Mouse (Mus musculus): ENCODE measurements around the gene Polr2a.
"Not testable (repeated sequence)": the region's sequence is repeated elsewhere in the genome, so short reads cannot be mapped to it uniquely, and the experiment has no call there.

The Polr2a gene

DNA sequence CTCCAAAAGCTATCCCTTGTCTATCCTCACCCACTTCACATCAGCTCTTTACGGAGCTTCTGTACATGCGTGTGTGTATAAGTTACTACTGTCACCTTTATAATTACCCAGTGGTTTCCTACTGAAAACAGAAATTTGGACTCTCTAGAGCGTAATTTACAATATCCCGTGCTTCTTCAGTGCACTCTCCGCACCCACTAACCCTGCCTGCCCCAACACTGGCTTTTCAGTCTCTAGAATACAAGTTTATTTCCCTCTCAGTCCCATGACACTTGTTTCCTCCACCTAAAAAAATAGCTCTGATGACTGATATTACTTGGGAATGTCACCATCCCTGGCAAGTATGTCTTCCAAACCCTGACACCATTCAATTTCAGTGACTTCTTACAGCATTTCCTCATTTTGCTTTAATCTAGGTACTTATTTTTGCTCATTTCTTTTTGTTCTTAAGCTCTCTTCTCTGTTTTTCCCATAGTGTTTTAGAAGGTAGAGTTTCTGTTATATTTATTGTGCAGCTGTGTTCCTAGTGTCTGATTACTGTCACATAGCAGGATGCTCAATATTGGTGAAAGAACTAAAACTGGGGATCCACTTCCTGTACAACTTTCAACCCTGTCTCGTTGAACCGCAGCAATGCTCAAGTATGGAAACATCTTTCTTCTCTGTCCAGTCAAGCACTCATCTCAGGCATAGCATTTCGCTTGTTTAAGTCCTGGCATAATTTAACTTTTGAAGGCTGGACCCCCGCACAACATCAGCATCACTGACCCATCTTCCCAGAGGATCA lies 941 bp downstream of the Polr2a start:
- in situ Hi-C loops (cut with MboI, MseI) = no loop called here

DNA sequence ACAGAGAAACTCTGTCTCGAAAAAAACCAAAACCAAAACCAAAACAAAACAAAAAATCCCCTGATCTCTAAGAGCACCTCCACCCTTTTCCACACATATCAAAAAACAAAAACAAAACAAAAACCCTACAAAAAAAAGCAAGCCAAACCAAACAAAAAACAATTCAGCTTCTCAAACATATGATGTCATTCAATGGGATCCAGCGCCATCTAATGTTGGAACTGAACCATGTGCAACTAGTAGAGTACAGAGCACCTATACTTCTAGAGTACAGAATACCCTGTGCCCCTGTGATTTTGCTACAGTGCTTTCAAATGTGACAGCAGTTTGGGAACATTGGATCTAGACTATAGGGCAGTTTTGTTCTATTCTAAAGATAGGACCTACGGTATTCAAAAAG lies 3.7 kb downstream of the Polr2a start:
- in situ Hi-C loops (cut with MboI, MseI) = no loop called here

DNA sequence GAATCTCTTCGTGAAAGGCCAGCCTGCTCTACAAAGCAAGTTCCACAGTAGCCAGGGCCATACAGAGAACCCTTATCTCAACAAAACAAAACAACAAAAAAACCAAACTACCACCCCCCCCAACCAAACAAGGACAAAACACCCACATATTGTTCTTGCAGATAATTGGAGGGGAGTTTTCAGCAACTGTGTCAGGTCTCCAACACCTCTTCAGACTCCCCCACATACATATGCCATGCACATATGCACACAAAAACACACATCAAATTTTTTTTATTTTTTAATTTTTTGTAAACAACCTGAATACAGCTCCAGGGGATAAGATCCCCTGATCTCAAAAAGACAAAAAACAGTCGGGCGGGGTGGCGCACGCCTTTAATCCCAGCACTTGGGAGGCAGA lies 4.2 kb downstream of the Polr2a start:
- in situ Hi-C loops (cut with MboI, MseI) = no loop called here

DNA sequence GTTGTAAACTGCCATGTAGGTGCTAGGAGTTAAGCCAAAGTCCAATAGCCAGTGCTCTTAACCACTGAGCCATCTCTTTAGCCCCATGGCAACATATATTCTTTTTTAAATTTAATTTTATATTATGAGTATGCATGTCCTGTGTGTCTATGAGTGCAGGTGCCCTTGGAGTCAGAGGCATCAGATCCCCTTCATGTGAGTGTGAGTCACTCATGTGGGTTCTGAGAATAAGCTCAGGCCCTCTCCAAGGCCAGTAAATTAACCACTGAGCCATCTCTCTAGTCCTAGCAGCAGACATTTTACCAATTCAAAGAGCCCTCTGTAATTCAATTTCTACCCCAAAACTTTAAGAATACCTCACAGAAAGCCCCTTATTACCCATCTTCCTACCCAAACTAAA lies 5.8 kb downstream of the Polr2a start:
- in situ Hi-C loops (cut with MboI, MseI) = no loop called here

DNA sequence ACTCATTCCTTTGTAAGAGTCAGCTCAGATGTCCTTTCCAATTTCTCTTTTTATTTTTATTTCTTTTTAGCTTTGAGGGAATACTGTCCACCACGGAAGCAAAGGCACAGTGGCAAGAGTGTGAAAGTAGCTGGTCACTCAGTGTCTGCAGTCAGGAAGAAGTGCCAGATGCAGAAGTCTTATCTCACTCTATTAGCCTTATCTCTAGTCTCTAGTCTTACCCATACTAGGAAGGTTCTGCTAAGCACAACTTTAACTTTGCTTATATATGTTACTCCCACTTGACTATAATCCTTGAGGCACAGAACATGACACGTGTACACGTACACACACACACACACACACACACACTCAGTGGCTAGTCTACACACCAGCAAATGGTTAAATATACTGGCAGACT lies 6.8 kb downstream of the Polr2a start:
- in situ Hi-C loops (cut with MboI, MseI) = no loop called here

DNA sequence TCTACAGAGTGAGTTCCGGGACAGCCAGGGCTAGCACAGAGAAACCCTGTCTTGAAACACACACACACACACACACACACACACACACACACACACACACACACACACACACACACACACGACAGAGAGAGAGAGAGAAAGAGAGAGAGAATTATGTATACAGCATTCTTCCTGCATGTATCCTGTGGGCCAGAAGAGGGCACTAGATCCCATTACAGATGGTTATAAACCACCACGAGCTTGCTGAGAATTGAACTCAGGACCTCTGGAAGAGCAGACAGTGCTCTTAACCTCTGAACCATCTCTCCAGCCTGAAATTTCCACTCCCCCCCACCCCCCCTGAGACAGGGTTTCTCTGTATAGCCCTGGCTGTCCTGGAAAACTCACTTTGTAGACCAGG lies 27.0 kb downstream of the Polr2a start:
- in situ Hi-C loops (cut with MboI, MseI) = not testable (repeated sequence)

DNA sequence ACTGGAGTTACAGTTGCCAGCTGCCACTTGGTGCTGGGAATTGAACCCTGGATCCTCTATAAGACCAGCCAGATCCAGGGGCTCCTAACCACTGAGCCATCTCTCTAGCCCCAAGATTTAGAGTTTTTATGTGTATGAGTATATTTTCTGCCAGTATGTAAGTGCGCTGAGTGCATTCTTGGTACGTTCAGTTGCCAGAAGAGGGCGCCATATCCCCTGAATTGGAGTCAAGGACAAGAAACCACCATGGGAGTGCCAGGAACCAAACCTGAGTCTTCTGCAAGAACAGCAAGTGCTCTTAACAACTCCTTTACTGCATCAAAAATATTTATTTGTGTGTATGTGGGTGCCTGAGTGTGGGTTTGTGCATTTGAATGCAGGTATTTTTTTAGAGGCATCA lies 29.4 kb downstream of the Polr2a start:
- in situ Hi-C loops (cut with MboI, MseI) = no loop called here

DNA sequence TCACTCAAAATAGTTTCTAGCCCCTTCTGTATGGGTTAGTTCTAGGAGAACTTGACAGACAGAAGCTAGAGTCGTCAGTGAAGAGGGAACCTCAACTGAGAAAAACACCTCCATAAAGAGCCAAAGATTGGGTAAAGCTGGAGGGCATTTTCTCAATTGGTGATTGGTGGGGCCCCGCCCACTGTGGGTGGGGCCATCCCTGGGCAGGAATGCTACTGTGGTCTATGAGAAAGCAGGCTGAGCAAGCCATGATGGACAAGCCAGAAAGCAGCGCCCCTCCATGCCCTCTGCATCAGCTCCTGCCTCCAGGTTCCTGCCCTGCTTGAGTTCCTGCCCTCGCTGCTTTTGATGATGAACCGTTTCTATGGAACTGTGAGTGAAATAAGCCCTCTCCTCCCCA lies 32.5 kb downstream of the Polr2a start:
- in situ Hi-C loops (cut with MboI, MseI) = no loop called here

DNA sequence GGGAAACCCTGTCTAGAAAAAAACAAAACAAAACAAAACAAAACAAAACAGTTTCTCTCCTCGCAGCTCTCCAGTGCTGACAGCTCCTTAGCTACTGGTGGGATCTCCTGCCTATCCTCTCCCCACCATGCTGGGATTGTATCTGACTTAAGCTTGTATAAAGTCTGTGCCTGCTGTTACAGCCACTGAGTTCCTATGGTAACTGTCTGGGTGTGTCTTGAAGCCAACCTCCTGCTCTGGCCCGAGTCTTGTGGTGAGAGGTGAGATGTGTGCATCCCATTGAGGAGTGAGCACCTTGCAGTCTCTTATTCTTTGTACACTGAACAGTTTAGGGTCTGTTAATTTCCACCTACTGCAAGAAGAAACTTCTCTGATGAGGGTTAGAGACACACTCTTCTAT lies 35.4 kb downstream of the Polr2a start:
- in situ Hi-C loops (cut with MboI, MseI) = loop anchor here (5.0 kb wide), 1 partner anchor 36 kb away; the partner anchor contains the start of gene Tnfsf13

DNA sequence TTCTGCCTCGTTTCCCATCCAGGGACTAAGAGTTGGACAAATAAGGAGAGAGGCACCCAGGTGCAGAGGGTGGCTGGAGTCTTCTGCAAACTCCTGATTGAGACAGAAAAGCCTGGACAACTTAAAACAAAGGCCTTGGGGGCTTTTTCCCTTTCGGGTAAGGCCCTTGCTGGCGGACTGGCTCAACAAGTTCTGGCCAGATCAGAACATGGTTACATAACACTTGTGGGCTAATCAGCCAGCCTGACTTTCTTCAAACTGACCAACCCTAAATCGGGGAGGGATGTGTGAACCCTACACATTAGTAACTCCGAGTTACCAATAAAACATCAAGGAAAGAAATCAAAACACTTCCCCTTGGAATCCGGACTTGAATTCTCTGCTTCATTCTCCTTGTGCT lies 37.6 kb downstream of the Polr2a start:
- in situ Hi-C loops (cut with MboI, MseI) = loop anchor here (5.0 kb wide), 1 partner anchor 34 kb away; the partner anchor contains the start of gene Tnfsf13

DNA sequence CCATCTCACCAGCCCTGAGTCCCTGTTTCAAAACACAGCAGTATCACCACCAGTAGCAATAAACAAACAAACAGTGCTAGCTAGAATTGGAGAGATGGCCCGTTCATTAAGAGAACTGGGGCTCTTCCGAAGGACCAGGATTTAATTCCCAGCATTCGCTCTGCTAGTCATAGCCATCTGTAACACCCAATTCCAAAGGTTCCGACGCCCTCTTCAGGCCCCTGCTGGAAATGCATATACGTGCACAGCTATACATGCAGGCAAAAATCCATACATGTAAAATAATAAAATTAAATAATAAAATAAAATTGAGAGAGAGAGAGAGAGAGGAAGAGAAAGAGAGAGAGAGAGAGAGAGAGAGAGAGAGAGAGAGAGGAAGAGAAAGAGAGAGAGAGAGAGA lies 39.0 kb downstream of the Polr2a start:
- in situ Hi-C loops (cut with MboI, MseI) = no loop called here

DNA sequence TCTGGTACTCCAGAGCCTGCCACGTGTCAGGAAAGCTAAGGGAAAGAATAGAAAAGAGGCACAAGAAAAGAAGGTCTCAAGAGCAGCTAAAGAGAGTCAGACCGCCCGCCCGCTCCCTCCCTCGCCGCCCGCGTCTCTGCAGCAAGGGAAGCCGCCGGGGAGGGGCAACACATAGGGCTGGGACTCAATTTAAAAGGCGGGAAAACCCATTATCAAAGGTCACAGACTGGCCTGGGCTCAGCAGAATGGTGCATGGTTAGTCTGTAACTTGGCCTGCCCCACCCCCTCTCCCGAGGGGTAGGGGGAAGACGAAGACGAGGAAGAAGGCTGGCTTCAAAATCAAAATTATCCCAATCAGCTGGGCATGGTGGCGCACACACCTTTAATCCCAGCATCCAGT lies 39.8 kb downstream of the Polr2a start:
- in situ Hi-C loops (cut with MboI, MseI) = no loop called here

DNA sequence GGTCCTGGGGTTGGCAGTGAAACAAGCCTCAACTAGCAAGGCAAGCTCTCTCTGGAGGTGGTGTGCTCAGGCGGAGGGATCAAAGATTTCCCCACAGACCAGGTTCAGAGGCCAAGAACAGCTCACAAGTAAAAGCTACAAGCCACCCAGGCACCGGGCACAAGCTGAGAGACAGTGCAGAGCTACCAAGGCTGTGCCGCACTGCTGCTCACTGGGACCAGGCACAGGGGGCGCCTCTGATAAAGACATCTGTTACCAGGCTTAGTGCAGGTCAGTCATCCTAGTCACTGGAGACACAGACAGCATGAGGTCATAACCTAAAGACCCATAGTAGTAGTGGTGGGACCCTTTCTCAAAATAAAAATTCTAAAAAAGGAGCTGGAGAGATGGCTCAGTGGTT lies 41.5 kb downstream of the Polr2a start:
- in situ Hi-C loops (cut with MboI, MseI) = no loop called here

DNA sequence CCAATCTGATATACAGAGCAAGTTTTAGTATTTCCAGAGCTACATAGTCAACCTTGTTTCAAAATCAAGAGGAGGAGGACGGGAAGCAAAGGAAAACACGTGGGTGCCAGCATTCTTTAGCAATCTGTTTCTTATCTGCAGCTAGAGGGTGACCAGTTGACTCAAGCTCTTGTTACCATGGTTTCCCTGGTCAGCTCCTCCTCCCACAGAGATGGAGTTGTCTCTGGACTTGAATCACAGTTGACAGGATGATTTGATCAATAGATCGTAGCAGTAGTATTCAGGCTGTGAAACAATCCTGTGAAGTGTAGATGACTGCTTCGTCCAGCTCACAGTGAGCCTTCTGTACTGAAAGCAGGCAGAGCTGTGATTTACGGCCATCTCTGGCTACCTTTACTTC lies 42.5 kb downstream of the Polr2a start:
- in situ Hi-C loops (cut with MboI, MseI) = no loop called here

DNA sequence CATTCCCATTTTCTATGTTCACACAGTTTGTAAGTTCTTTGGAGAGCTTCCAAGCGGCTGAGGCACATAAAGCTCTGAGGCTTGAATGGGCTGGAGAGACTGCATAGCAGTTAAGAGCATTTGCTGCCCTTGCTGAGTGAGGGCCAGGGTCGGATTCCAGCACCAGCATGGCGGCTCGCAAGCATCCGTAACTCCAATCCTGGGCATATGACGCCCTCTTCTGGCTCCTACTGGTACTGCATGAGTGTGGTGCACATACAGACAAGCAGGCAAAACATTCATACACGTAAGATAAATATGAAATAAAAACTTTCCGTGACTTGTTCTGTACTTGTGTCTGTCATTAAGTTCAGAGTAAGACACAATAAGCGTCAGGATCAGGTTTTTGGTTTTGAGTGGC lies 43.0 kb downstream of the Polr2a start:
- in situ Hi-C loops (cut with MboI, MseI) = no loop called here

DNA sequence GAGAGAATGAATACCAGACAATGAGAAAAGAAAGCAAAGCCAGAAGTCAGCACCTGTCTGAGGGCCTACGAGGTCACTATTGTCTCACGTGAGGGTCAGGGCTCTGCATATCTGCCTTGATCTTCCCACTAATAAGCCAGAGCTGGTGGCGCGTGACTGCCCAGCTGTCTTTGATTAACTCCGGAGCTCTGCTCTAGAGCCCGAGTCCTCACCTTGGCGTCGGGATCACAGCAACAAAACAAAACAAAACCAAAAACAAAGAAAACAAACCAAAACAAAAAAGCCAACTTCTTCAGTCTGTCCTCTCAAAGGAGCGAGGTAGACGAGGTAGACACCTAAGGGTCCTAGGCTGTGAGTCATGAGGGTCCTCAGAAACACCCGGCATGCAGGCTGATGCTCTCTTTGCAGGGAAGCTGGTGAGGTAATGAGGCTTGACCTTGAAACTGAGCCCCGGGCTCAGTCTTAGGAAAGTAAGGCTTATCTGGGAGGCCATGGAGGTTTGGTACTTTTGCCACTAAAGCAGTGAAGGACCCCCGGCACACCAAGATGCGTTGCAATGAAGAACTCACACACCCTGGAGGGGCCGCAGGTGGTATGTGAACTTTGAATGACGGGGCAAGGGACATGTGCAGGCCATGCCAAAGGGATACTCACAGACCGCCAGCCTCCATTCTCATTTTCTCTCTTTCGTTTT lies 43.7 kb downstream of the Polr2a start:
- in situ Hi-C loops (cut with MboI, MseI) = no loop called here

DNA sequence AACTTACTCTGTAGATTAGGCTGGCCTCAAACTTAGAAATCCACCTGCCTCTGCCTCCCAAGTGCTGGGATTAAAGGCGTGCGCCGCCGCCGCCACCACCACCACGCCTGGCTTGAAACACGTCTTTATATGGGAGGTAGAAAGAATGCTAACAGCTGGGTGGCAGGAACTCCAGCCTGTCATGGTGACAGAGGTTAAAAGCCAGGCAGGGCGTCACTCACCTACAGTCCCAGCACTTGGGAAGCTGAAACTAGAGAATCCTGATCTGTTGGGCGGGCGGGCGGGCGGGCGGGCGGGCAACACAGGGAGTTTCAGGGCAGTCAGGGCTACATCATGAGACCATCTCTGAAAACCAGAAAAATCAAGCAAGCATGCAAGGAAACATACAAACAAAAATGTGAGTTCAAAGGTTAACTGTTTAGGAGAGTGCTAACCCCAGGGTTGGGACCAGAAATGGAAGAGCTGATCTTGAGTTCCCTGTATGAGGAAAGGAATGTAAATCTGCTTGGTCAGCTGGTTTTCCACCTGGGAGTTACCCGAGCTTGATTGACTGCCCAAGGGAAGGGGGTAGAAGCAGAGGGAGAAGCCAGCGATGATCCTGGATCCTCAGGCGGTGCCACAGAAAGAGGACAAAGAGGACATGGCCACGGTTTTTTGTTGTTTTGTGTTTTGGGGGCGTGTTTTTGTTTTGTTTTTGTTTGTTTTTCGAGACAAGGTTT lies 45.3 kb downstream of the Polr2a start:
- in situ Hi-C loops (cut with MboI, MseI) = no loop called here

DNA sequence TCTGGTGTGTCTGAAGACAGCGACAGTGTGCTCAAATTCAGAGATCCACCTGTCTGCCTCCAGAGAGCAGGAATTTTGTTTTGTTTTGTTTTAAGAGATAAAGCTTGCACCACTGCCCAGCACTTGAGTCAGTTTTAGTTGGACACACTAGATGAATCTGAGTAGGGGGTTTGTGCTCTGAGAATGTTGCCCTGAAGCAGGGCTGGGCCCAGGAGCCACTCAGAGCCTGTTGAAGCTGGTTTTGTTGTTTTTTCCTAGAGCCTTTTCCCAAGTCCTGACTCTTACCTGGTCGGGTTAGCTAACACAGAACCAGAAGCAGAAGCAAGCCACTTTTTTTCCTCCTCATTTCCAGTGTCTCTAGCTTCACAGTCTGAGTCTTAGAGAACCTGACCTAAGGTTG lies 47.4 kb downstream of the Polr2a start:
- in situ Hi-C loops (cut with MboI, MseI) = no loop called here

DNA sequence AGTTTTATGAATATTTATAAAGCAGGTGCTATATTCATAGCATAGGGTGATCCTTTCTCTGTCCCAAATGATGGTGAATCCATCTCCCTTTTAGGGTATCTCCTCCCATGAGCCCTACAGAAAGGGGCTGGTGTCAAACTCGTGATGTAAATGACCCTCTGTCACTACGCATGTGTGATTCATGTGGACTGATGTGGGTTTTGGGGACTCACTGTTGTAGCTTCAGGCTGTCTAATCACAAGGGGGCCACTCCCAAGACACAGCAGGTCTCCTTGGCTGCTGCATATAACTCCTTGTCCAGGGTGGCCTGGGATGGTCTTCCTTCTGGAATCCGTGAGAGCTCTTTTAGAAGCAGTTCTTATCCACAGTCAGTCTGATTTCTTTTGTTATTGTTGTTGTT lies 48.0 kb downstream of the Polr2a start:
- in situ Hi-C loops (cut with MboI, MseI) = no loop called here

DNA sequence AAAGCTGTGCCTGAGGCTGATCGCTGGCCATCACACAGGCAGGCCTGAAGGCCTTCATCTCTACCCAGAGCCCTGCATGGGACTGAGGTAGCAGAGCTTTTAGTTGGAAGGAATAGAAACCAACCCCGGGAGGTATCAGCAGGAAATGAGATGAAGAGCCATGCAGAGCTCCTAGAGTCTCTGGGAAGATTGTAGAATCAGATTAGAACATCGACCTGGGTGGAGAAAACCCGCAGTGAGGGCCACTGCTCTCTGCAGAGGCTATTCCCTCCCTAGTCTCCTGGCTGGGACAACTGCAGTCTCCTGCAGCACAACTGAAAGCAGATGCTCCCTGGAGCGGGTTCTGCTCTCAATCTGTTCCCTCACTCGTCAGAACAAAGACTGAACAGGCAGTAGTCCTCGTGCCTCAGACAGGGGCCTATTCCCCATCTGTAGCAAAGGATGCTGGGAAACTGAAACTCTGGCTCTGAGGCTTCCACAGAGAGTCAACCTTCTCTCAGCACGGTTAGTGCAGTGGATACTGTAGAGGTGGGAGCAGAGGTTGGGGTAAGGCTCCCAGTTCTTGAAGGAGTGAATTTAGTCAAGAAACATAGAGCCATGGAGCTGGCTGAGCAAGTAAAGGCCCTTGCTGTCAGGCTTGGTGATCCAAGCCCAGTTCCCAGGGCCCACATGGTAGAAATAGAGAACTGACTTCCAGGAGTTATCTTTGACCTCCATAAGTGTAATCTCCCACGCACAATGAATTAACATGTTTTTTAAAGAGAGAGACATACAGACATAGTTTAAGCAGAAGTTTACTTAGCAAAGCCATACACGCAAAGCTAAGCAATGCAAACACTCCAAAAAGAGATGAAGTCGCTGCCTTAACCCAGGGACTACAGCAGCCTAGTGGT lies 48.6 kb downstream of the Polr2a start:
- in situ Hi-C loops (cut with MboI, MseI) = no loop called here

DNA sequence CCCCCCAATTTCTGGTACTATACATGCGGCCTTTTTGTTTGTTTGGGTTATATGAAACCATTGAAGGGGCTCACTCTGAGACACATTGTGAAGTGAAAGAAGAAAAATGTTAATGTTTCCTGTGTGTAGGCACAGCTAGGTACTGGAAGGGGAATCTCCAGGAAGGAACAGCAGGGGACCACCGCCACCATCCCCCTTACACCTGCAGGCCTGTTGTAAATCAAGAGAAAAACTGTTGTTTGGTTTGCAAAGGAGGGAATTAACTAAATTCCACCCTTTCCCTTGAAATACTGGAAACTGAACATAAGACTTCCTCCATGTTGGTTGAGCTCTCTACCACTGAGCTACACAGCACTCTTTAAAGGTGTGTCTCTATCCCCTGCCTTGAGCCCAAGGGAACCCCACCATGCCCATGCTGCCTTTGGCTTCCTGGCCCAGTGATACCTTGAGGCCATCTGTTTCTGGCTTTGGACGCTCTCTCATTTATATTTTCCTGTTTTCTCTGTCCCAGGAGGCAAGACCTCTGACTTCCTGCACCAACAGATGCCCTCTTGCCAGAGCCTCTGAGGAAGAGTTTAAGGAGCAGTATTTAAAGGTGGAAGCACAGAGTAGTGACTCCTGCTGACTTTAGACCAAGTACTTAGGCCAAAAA lies 49.7 kb downstream of the Polr2a start:
- in situ Hi-C loops (cut with MboI, MseI) = no loop called here

All from regulatory T cell (primary cell).